Mouse (Mus musculus) lung, postnatal 36 days (tissue): ENCODE results near the gene Rel.
"Not testable (repeated sequence)": the region's sequence is repeated elsewhere in the genome, so short reads cannot be mapped to it uniquely, and the experiment has no call there.

Experiments used
- DNase-seq: peaks from one replicate; pipeline ENCODE4 v3.0.0; 2022; ENCODE audit warnings: mixed read lengths

Gene Rel

GRCm38 (mm10) chr11:23770760-23771506 lies at the start of gene Rel:
Gene Rel (minus strand): TSS chr11:23770970.
- peak; percentile 94 for DNase-seq

- no peak for DNase-seq
Observed at GRCm38 (mm10) chr11:23818745-23819144, 48.0 kb upstream of the Rel start.

GRCm38 (mm10) chr11:23810741-23811140 lies 40.0 kb upstream of the Rel start:
- DNase-seq = peak; percentile 3

- DNase-seq = peak; percentile 11
Observed at GRCm38 (mm10) chr11:23805716-23806115, 34.9 kb upstream of the Rel start.

GRCm38 (mm10) chr11:23803136-23803535 lies 32.4 kb upstream of the Rel start:
- no peak for DNase-seq

GRCm38 (mm10) chr11:23802256-23802655 lies 31.5 kb upstream of the Rel start:
- DNase-seq = no peak

GRCm38 (mm10) chr11:23801851-23802250 lies 31.1 kb upstream of the Rel start:
- no peak for DNase-seq

GRCm38 (mm10) chr11:23783677-23784076 lies 12.9 kb upstream of the Rel start:
- DNase-seq = not testable (repeated sequence)

- DNase-seq = no peak
Observed at GRCm38 (mm10) chr11:23783085-23783484, 12.3 kb upstream of the Rel start.

- peak; percentile 14 for DNase-seq
Observed at GRCm38 (mm10) chr11:23782038-23782437, 11.3 kb upstream of the Rel start.

GRCm38 (mm10) chr11:23778787-23779201 lies 8.0 kb upstream of the Rel start:
- peak; percentile 26 for DNase-seq

GRCm38 (mm10) chr11:23772471-23772870 lies 1.7 kb upstream of the Rel start:
- DNase-seq = no peak

GRCm38 (mm10) chr11:23771507-23772097 lies 832 bp upstream of the Rel start:
- DNase-seq = no peak

- DNase-seq = no peak
Observed at GRCm38 (mm10) chr11:23770510-23770759, 335 bp downstream of the Rel start.

- DNase-seq = peak; percentile 60
Observed at GRCm38 (mm10) chr11:23769686-23770509, 872 bp downstream of the Rel start.

GRCm38 (mm10) chr11:23769033-23769432 lies 1.7 kb downstream of the Rel start:
- no peak for DNase-seq

- DNase-seq = no peak
Observed at GRCm38 (mm10) chr11:23767928-23768327, 2.8 kb downstream of the Rel start.

GRCm38 (mm10) chr11:23767369-23767768 lies 3.4 kb downstream of the Rel start:
- not testable (repeated sequence) for DNase-seq

- no peak for DNase-seq
Observed at GRCm38 (mm10) chr11:23762635-23763034, 8.1 kb downstream of the Rel start.

- DNase-seq = no peak
Observed at GRCm38 (mm10) chr11:23758218-23758617, 12.6 kb downstream of the Rel start.

- DNase-seq = no peak
Observed at GRCm38 (mm10) chr11:23754329-23754728, 16.4 kb downstream of the Rel start.

GRCm38 (mm10) chr11:23753136-23753710 lies 17.5 kb downstream of the Rel start:
- DNase-seq = no peak

- no peak for DNase-seq
Observed at GRCm38 (mm10) chr11:23746102-23746501, 24.7 kb downstream of the Rel start.

GRCm38 (mm10) chr11:23744352-23744751 lies 26.4 kb downstream of the Rel start:
- no peak for DNase-seq
